Mouse (Mus musculus) MEL-GATA-1-ER (cell line): Measurements from ENCODE around the gene Tgfbr3.

ENCODE experiments used
- DNase-seq: peaks from one replicate; pipeline ENCODE4 v3.0.0-alpha.2; 2012; ENCODE audit warnings: low read depth; ENCODE audit errors: extremely low read depth

Gene Tgfbr3

GRCm38 (mm10) chr5:107112656-107113275 lies 176.7 kb downstream of the Tgfbr3 start:
- no peak for DNase-seq

DNA sequence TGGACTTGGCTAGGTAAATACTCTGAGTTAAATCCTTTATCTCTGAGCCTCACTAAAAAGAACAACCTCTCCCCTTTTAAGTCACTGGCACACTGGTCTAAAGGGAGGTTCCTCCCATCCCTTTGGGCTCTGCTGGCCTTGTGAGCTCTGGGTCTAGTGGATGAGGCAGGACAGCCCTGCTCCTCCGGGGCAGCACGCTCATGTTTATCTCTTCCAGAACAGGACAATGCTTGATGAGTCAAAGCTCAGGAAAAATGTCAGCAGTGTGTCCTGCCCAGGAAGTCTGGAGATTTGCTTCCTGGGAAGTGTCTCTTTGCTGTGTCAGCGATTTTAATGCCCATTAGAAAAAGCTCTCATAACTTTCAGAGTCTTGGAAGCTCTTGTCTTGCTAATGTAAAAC lies 177.6 kb downstream of the Tgfbr3 start:
- DNase-seq = no peak

GRCm38 (mm10) chr5:107110880-107111520 lies 178.4 kb downstream of the Tgfbr3 start:
- no peak for DNase-seq

DNA sequence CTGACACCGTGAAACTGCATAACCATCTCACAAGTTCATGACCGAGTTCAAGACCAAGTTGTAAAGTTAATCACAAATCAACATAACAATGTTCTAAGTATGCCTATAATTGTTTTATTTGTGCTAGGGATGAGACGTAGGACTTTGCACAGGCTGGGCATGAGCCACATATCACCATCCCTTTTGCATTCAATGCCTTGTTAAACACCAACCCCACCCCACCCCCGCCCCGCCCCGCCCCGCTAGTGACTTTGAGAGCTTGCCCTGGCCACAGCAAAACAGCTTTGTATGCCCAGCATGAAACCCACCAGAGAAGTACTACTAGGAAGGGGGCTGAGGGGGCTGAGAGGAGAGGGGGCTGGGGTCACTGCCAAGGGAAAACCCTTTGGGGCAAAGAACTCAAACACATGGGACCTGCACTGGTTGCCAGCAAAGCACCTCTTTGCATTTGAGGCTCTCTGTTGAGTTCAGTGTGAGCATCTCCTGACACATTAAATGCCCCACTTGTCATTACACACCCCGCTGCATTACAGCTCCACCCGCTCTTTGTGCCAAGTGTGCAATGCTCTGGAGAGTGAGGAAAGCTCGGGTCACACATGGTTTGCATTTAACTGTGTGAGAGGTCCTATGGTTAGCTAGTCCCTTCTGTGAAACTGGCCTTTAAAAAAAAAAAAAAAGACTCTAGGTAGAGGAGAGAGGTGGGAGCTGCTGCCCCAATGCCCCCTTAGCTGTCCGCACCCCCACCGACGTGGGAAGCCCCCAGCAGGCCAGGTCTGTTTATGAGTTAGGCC lies 179.1 kb downstream of the Tgfbr3 start:
- no peak for DNase-seq

DNA sequence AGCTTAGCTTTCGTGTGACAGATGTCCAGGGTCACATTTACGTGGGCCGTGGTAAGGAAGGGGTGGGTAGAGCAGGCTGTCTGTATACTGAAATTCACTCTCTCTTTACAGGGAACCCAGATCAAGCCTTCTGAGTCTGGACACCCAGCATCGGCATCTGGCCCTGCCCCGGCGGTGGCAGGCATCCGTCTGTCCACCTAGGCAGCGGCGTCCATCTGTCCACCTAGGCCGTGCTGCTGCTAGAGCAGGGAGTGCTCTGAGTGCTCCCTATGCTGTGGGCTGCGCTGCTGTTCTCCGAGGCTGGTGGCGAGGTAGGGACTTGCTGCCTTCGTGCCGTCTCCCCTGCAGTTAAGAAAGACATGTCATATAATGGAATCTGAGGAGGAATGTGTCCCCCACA lies 180.0 kb downstream of the Tgfbr3 start:
- DNase-seq = no peak

DNA sequence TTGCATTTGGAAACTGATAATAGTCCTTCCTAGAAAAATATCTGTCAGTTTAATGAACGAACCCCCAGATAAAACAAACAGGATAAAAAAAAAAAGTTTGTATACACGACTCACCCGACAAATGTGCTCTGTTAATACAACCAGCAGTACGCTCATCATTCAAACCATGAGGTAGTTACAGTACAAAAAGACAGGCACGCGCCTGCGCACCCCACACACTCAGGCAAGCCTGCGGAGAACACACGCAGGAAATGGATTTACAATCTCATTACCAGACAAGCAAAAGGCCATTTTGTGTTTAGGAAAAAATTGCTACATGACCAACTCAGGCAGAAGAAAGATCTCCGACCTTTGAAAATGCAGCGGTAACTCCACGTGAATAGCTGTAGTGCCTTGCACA lies 182.6 kb downstream of the Tgfbr3 start:
- DNase-seq = no peak

DNA sequence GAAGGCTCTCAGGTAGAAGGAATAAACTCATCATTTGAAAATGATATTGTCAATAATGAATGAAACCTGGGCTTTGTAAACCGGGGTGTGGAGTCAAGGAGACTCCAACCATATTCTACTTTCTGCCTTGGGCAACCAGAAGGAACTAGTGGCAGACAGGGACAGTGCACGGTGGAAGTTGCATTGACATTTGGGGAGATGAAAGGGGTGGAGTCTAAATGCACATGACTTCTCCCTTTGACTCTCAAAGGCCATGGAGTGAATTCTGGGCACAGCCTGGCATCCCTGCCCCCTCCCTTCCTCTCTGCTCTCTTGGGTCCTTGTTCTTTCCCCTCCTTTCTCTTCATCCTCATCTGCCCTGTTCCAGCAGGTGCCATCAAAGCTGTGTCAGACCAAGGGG lies 183.3 kb downstream of the Tgfbr3 start:
- no peak for DNase-seq

DNA sequence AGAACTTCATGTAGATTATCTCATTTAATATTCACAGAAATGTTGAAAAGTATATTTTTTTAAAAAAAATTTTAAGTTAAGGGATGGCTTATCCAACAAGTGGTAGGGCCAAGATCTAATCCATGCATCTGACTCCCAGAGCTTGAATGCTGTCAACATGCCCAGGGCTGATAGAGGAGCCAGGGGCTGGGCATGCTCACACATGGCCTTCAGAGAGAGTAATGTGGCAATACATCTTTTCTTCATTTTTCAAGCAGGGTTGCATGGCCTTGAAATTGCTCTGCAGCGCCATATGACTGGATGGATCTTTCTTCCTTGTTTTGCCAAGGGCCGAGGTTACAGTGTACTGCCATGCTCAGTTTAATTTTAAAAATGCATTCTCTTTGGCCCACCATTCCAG lies 185.8 kb downstream of the Tgfbr3 start:
- DNase-seq = no peak

DNA sequence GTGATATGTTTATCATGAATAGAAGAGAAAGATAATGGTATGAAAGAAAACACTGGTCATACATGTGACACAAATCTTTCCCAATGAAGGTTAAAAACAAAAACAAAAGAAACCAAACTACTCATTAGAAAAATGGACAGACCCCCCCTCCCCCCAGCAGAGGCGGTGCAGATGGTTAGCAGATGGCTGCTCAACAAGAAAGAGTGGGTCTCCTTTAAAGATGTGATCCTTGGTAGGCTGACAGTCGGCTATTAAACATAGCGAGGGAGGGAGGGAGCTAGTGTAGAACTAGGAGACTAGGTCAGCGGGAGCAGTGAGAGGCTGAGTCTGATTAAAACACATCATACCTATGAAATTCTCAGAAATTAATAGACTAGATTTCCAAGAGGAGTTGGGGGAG lies 186.5 kb downstream of the Tgfbr3 start:
- no peak for DNase-seq

- no peak for DNase-seq
These were observed 187.7 kb downstream of the Tgfbr3 start for GRCm38 (mm10) chr5:107101684-107102083.

- DNase-seq = no peak
These were observed 188.3 kb downstream of the Tgfbr3 start for GRCm38 (mm10) chr5:107101135-107101534.

- DNase-seq = no peak
These were observed 189.8 kb downstream of the Tgfbr3 start for GRCm38 (mm10) chr5:107099634-107100033.

GRCm38 (mm10) chr5:107099076-107099475 lies 190.4 kb downstream of the Tgfbr3 start:
- no peak for DNase-seq

DNA sequence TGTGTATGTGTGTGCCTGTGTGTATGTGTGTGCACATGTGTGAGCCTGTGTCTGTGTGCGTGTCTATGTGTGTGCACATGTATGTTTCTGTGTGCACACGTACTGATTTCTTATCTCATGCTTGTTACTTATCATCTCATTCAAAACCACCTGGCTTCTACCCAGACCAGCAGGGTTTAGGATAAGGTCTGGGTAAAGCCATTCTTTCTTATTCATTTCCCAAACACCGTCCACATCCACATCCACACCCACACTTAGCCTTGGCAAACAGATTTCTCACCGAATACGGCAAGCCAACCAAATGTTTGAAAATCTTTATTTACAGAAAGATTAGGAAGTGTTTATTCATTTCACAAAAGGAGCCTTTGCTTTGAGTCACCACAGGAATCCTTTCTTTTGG lies 191.4 kb downstream of the Tgfbr3 start:
- DNase-seq = no peak

- no peak for DNase-seq
These were observed 192.1 kb downstream of the Tgfbr3 start for GRCm38 (mm10) chr5:107097314-107097713.

GRCm38 (mm10) chr5:107094233-107094632 lies 195.2 kb downstream of the Tgfbr3 start:
- no peak for DNase-seq

DNA sequence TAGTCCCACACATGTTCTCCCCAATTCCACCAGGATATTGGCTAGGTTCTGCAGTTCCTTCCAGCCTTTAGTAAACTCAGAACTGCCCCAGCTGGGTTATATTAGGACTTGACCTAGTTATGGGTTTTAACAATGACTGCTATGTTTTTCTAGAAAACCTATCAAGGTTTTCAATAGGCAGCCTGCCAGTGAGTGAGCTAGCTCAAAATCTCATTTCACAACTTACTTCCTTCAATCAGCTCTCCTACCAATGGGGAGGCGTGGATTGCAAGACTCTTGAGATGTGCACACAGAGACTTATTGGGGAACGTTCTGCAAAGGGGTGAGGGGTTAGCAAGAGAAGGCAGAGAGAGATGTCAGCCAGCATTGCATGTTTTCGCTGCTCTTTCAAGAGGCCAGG lies 196.2 kb downstream of the Tgfbr3 start:
- no peak for DNase-seq

GRCm38 (mm10) chr5:107092137-107092536 lies 197.3 kb downstream of the Tgfbr3 start:
- peak; percentile 44 for DNase-seq

DNA sequence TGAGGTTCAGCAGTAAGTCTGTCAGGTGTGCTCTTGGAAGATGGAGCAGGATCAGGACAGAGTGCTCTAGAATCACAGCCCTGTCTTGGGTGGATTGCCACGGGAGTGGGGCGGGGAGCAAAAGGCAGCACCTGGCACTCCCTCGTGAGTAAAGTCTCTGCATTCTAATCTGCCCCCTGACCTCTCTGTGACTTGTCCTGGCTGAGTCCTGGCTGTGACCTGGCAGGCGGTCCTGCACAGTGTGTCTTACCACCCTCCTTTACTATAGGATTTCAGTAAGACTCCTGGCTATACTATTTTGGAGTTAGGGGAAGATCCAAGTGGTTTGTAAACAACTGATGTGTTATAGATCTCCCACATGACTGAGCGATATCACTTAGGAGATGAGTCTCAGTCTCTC lies 199.5 kb downstream of the Tgfbr3 start:
- no peak for DNase-seq

DNA sequence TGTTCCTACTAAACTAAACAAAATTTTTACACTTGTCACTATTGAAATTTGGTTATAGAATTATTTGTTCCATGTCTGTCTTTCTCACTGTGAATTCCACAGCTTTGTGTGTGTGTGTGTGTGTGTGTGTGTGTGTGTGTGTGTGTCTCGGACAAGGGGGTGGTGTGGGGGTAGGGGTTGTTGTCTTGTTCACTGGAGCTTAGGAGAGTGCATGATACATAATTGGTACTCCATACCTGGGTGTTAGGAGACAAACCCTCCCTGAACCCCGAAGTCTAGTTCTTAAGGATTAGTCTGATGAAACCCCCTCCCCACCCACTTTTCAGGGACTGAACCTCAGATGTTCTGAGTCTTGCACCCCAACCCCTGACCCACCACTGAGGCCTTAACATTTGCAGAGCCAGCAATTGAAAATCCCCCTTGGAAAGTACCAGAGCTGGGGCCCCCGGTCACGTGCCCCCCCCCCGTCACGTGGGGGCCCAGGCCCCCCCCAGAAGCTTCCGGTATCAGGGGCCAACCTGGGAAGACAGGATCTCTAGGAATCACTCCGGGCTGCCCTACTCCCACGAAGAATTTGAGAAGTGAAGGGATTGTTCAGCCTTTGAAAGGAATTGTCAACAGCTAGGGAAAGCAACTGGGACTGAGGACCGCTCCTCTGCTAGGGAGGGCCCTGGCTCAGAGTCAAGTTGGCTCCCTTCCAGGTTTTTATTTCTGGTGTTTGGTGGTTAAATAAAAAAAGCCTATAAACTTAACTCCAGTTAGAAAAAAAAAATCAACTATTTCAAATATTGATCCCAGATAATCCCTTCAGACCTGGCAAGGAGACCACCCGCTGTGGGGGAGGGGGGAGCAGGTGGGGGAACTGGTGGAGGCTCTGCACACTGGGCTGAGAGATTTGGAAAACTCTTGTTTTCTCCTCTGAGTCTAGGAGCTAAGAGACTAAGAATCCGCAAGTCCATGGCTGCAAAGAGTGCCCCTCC lies 201.3 kb downstream of the Tgfbr3 start:
- peak; percentile 41 for DNase-seq

GRCm38 (mm10) chr5:107087291-107087690 lies 202.1 kb downstream of the Tgfbr3 start:
- DNase-seq = no peak
